Mouse (Mus musculus): ENCODE measurements at regions not wholly inside any gene's neighbourhood (a gene's known extent, or its start where the extent isn't known, plus 50 kb on each side); places are given as distances from the start of the nearest gene placed in this dataset.

- DNase-seq: no peak
Measured at GRCm38 (mm10) chr15:32093889-32094288, 83.2 kb upstream of the Tas2r119 start.

GRCm38 (mm10) chr15:32095554-32095953, 81.5 kb upstream of the Tas2r119 start:
- DNase-seq: no peak

DNA sequence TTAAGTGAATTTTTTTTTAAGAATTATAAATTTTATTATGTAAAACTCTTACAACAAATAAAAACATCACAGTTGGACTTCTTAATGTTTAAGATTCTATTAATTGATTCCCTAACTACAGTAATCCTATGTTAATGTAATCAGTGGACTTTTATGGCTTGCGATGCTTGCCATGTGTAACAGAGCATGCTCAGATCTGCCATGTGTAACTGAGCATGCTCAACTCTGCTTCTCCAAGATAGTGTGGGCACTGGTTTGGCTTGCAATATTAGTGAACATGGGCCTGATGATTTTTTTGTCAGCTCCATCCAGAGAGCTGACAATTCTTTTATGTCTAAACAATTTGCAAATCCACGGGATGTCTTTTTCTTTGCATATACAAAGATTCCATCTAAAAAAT, 66.4 kb upstream of the Tas2r119 start:
- no peak for DNase-seq
